Mouse (Mus musculus): ENCODE data around the gene Trpc1. TPM values are rescaled to one million over a fixed set of nuclear protein-coding genes. Genes with fewer than 3 reads are reported as not detected.

Trpc1 gene
- total RNA-seq, 2 experiments from 2014 or later: 8.9 to 9.1 TPM

GRCm38 (mm10) chr9:95699273-95699672, 50.9 kb downstream of the Trpc1 start:
- intact Hi-C loops (cut with DNase I): loop anchor here (5.0 kb wide), 2 partner anchors 92 to 167 kb away; no protein-coding TSS in a partner anchor
- DNase-seq: no peak

GRCm38 (mm10) chr9:95697808-95698207, 52.4 kb downstream of the Trpc1 start:
- DNase-seq: peak; percentile 43 to 57
- intact Hi-C loops (cut with DNase I): loop anchor here (5.0 kb wide), 2 partner anchors 91 to 166 kb away; no protein-coding TSS in a partner anchor

GRCm38 (mm10) chr9:95696581-95696980, 53.6 kb downstream of the Trpc1 start:
- DNase-seq: no peak
- intact Hi-C loops (cut with DNase I): loop anchor here (5.0 kb wide), 2 partner anchors 89 to 164 kb away; no protein-coding TSS in a partner anchor

GRCm38 (mm10) chr9:95695023-95695422, 55.2 kb downstream of the Trpc1 start:
- DNase-seq: no peak
- intact Hi-C loops (cut with DNase I): loop anchor here (5.0 kb wide), 2 partner anchors 88 to 163 kb away; no protein-coding TSS in a partner anchor

GRCm38 (mm10) chr9:95694526-95694925, 55.6 kb downstream of the Trpc1 start:
- no peak for DNase-seq
- intact Hi-C loops (cut with DNase I): no loop called here

GRCm38 (mm10) chr9:95693528-95694100, 56.6 kb downstream of the Trpc1 start:
- intact Hi-C loops (cut with DNase I): no loop called here

GRCm38 (mm10) chr9:95692823-95693222, 57.4 kb downstream of the Trpc1 start:
- no peak for DNase-seq
- intact Hi-C loops (cut with DNase I): no loop called here

More at GRCm38 (mm10) chr9:95693528-95694100, 56.6 kb downstream of the Trpc1 start:
- no peak for DNase-seq

- intact Hi-C loops (cut with DNase I): loop anchor here (5.0 kb wide), 1 partner anchor 51 kb away; the partner anchor contains the start of gene Pcolce2
- peak; percentile 43 to 62 for DNase-seq
Measured at GRCm38 (mm10) chr9:95688064-95688463, 62.1 kb downstream of the Trpc1 start.

- intact Hi-C loops (cut with DNase I): loop anchor here (5.0 kb wide), 1 partner anchor 49 kb away; the partner anchor contains the start of gene Pcolce2
- no peak for DNase-seq
Measured at GRCm38 (mm10) chr9:95685660-95686440, 64.3 kb downstream of the Trpc1 start.

GRCm38 (mm10) chr9:95680691-95681090, 69.5 kb downstream of the Trpc1 start:
- intact Hi-C loops (cut with DNase I): no loop called here

GRCm38 (mm10) chr9:95679966-95680365, 70.2 kb downstream of the Trpc1 start:
- intact Hi-C loops (cut with DNase I): loop anchor here (5.0 kb wide), 1 partner anchor 133 kb away; no protein-coding TSS in a partner anchor
- no peak for DNase-seq

More at GRCm38 (mm10) chr9:95680691-95681090, 69.5 kb downstream of the Trpc1 start:
- no peak for DNase-seq

- intact Hi-C loops (cut with DNase I): loop anchor here (5.0 kb wide), 1 partner anchor 129 kb away; no protein-coding TSS in a partner anchor
Measured at GRCm38 (mm10) chr9:95676021-95676420, 74.2 kb downstream of the Trpc1 start.

GRCm38 (mm10) chr9:95675064-95675699, 75.0 kb downstream of the Trpc1 start:
- peak; percentile 89 to 92 for DNase-seq
- intact Hi-C loops (cut with DNase I): loop anchor here (5.0 kb wide), 1 partner anchor 128 kb away; no protein-coding TSS in a partner anchor

More at GRCm38 (mm10) chr9:95676021-95676420, 74.2 kb downstream of the Trpc1 start:
- DNase-seq: no peak

- intact Hi-C loops (cut with DNase I): no loop called here
Measured at GRCm38 (mm10) chr9:95672760-95673159, 77.4 kb downstream of the Trpc1 start.

GRCm38 (mm10) chr9:95672331-95672730, 77.8 kb downstream of the Trpc1 start:
- intact Hi-C loops (cut with DNase I): no loop called here
- DNase-seq: no peak

More at GRCm38 (mm10) chr9:95672760-95673159, 77.4 kb downstream of the Trpc1 start:
- DNase-seq: no peak

- DNase-seq: peak in 1 of 2 experiments; percentile 10
- intact Hi-C loops (cut with DNase I): loop anchor here (5.0 kb wide), 1 partner anchor 106 kb away; no protein-coding TSS in a partner anchor
Measured at GRCm38 (mm10) chr9:95668306-95668705, 81.9 kb downstream of the Trpc1 start.

GRCm38 (mm10) chr9:95667836-95668235, 82.3 kb downstream of the Trpc1 start:
- peak; percentile 93 for DNase-seq
- intact Hi-C loops (cut with DNase I): loop anchor here (5.0 kb wide), 1 partner anchor 106 kb away; no protein-coding TSS in a partner anchor

- intact Hi-C loops (cut with DNase I): loop anchor here (5.0 kb wide), 1 partner anchor 104 kb away; no protein-coding TSS in a partner anchor
Measured at GRCm38 (mm10) chr9:95665835-95666234, 84.3 kb downstream of the Trpc1 start.

GRCm38 (mm10) chr9:95664290-95664989, 85.7 kb downstream of the Trpc1 start:
- intact Hi-C loops (cut with DNase I): no loop called here
- DNase-seq: peak in 1 of 2 experiments; percentile 35

More at GRCm38 (mm10) chr9:95665835-95666234, 84.3 kb downstream of the Trpc1 start:
- DNase-seq: peak; percentile 69 to 78

- intact Hi-C loops (cut with DNase I): no loop called here
- DNase-seq: peak; percentile 76 to 79
Measured at GRCm38 (mm10) chr9:95657941-95658340, 92.2 kb downstream of the Trpc1 start.
